Mouse (Mus musculus): ENCODE results near the gene Cfap57. TPM values are rescaled to one million over a fixed set of nuclear protein-coding genes. Genes with fewer than 3 reads are reported as not detected.
"Not testable (repeated sequence)": the region's sequence is repeated elsewhere in the genome, so short reads cannot be mapped to it uniquely, and the experiment has no call there.

Gene Cfap57
- polyA plus RNA-seq, 1 experiment from 2014 or later: 1.5 TPM

GRCm38 (mm10) chr4:118569320-118569719 lies 51.3 kb downstream of the Cfap57 start:
- no peak for ATAC-seq (ENCODE audit: low read depth)
- H3K4me2 ChIP-seq (ENCODE audit: low read depth, low read length): no peak overlapping the region
- no peak overlapping the region for H3K4me3 ChIP-seq (ENCODE audit: low read depth, low read length)
- no peaks in the 10 kb centered on the region for H3K4me1 ChIP-seq (ENCODE audit: control insufficient read depth, insufficient read depth, low read length)
- 77% methylated on average over 23 of the region's 23 CpGs for WGBS
- H3K9ac ChIP-seq (replicated peaks; ENCODE audit: low read depth, low read length): no peak overlapping the region
- H3K27me3 ChIP-seq (ENCODE audit: control insufficient read depth, insufficient read depth, low read length): no peaks in the 10 kb centered on the region
- H3K27ac ChIP-seq (ENCODE audit: low read depth, low read length): no peak overlapping the region
- H3K36me3 ChIP-seq (ENCODE audit: control insufficient read depth, insufficient read depth, low read length): no peaks in the 10 kb centered on the region
- no peaks in the 10 kb centered on the region for H3K9me3 ChIP-seq (ENCODE audit: control insufficient read depth, low read length)

GRCm38 (mm10) chr4:118568709-118569108 lies 51.9 kb downstream of the Cfap57 start:
- no peaks in the 10 kb centered on the region for H3K27me3 ChIP-seq (ENCODE audit: control insufficient read depth, insufficient read depth, low read length)
- no peaks in the 10 kb centered on the region for H3K4me1 ChIP-seq (ENCODE audit: control insufficient read depth, insufficient read depth, low read length)
- 72% methylated on average over 10 of the region's 10 CpGs for WGBS
- no peak overlapping the region for H3K4me2 ChIP-seq (ENCODE audit: low read depth, low read length)
- no peak overlapping the region for H3K27ac ChIP-seq (ENCODE audit: low read depth, low read length)
- no peaks in the 10 kb centered on the region for H3K9me3 ChIP-seq (ENCODE audit: control insufficient read depth, low read length)
- H3K9ac ChIP-seq (replicated peaks; ENCODE audit: low read depth, low read length): no peak overlapping the region
- no peak for ATAC-seq (ENCODE audit: low read depth)
- no peaks in the 10 kb centered on the region for H3K36me3 ChIP-seq (ENCODE audit: control insufficient read depth, insufficient read depth, low read length)
- H3K4me3 ChIP-seq (ENCODE audit: low read depth, low read length): no peak overlapping the region

GRCm38 (mm10) chr4:118566161-118566676 lies 54.4 kb downstream of the Cfap57 start:
- H3K9me3 ChIP-seq (ENCODE audit: control insufficient read depth, low read length): no peaks in the 10 kb centered on the region
- H3K4me2 ChIP-seq (ENCODE audit: low read depth, low read length): no peak overlapping the region
- H3K4me1 ChIP-seq (ENCODE audit: control insufficient read depth, insufficient read depth, low read length): no peaks in the 10 kb centered on the region
- no peak overlapping the region for H3K4me3 ChIP-seq (ENCODE audit: low read depth, low read length)
- no peak overlapping the region for H3K9ac ChIP-seq (replicated peaks; ENCODE audit: low read depth, low read length)
- no peak overlapping the region for H3K27ac ChIP-seq (ENCODE audit: low read depth, low read length)
- WGBS: 40% methylated on average over 7 of the region's 7 CpGs
- ATAC-seq (ENCODE audit: low read depth): no peak
- H3K27me3 ChIP-seq (ENCODE audit: control insufficient read depth, insufficient read depth, low read length): no peaks in the 10 kb centered on the region
- no peaks in the 10 kb centered on the region for H3K36me3 ChIP-seq (ENCODE audit: control insufficient read depth, insufficient read depth, low read length)

GRCm38 (mm10) chr4:118564926-118565279 lies 55.7 kb downstream of the Cfap57 start:
- Histone ChIP-seq H3K27me3 (ENCODE audit: control insufficient read depth, insufficient read depth, low read length) (no peaks in the 10 kb centered on the region), H3K36me3 (ENCODE audit: control insufficient read depth, insufficient read depth, low read length) (no peaks in the 10 kb centered on the region), H3K4me2 (ENCODE audit: low read depth, low read length) (no peak overlapping the region), H3K4me1 (ENCODE audit: control insufficient read depth, insufficient read depth, low read length) (no peaks in the 10 kb centered on the region), H3K4me3 (ENCODE audit: low read depth, low read length) (no peak overlapping the region), H3K27ac (ENCODE audit: low read depth, low read length) (no peak overlapping the region), H3K9ac (replicated peaks; ENCODE audit: low read depth, low read length) (no peak overlapping the region), H3K9me3 (ENCODE audit: control insufficient read depth, low read length) (no peaks in the 10 kb centered on the region)
- 72% methylated on average over 3 of the region's 3 CpGs for WGBS
- ATAC-seq (ENCODE audit: low read depth): no peak

GRCm38 (mm10) chr4:118564062-118564925 lies 56.3 kb downstream of the Cfap57 start:
- 85% methylated on average over 13 of the region's 13 CpGs for WGBS

GRCm38 (mm10) chr4:118553039-118553649 lies 67.4 kb downstream of the Cfap57 start:
- Histone ChIP-seq H3K4me2 (ENCODE audit: low read depth, low read length) (no peak overlapping the region), H3K36me3 (ENCODE audit: control insufficient read depth, insufficient read depth, low read length) (no peaks in the 10 kb centered on the region), H3K9ac (replicated peaks; ENCODE audit: low read depth, low read length) (no peak overlapping the region), H3K27ac (ENCODE audit: low read depth, low read length) (no peak overlapping the region), H3K9me3 (ENCODE audit: control insufficient read depth, low read length) (no peaks in the 10 kb centered on the region), H3K27me3 (ENCODE audit: control insufficient read depth, insufficient read depth, low read length) (no peaks in the 10 kb centered on the region), H3K4me3 (ENCODE audit: low read depth, low read length) (no peak overlapping the region), H3K4me1 (ENCODE audit: control insufficient read depth, insufficient read depth, low read length) (no peaks in the 10 kb centered on the region)
- 84% methylated on average over 3 of the region's 3 CpGs for WGBS
- no peak for ATAC-seq (ENCODE audit: low read depth)

More at GRCm38 (mm10) chr4:118564062-118564925, 56.3 kb downstream of the Cfap57 start:
- no peaks in the 10 kb centered on the region for H3K27me3 ChIP-seq (ENCODE audit: control insufficient read depth, insufficient read depth, low read length)
- no peak overlapping the region for H3K4me2 ChIP-seq (ENCODE audit: low read depth, low read length)
- no peaks in the 10 kb centered on the region for H3K36me3 ChIP-seq (ENCODE audit: control insufficient read depth, insufficient read depth, low read length)
- H3K4me1 ChIP-seq (ENCODE audit: control insufficient read depth, insufficient read depth, low read length): no peaks in the 10 kb centered on the region
- H3K27ac ChIP-seq (ENCODE audit: low read depth, low read length): no peak overlapping the region
- H3K4me3 ChIP-seq (ENCODE audit: low read depth, low read length): no peak overlapping the region
- no peak overlapping the region for H3K9ac ChIP-seq (replicated peaks; ENCODE audit: low read depth, low read length)
- no peaks in the 10 kb centered on the region for H3K9me3 ChIP-seq (ENCODE audit: control insufficient read depth, low read length)
- no peak for ATAC-seq (ENCODE audit: low read depth)

GRCm38 (mm10) chr4:118548130-118548480 lies 72.5 kb downstream of the Cfap57 start:
- H3K27me3 ChIP-seq (ENCODE audit: control insufficient read depth, insufficient read depth, low read length); H3K27ac ChIP-seq (ENCODE audit: low read depth, low read length); H3K4me3 ChIP-seq (ENCODE audit: low read depth, low read length); H3K9me3 ChIP-seq (ENCODE audit: control insufficient read depth, low read length); ATAC-seq (ENCODE audit: low read depth); H3K36me3 ChIP-seq (ENCODE audit: control insufficient read depth, insufficient read depth, low read length); H3K4me2 ChIP-seq (ENCODE audit: low read depth, low read length); H3K9ac ChIP-seq (replicated peaks; ENCODE audit: low read depth, low read length); H3K4me1 ChIP-seq (ENCODE audit: control insufficient read depth, insufficient read depth, low read length): not testable (repeated sequence)
- 88% methylated on average over 10 of the region's 10 CpGs for WGBS

- not testable (repeated sequence) for H3K9me3 ChIP-seq (ENCODE audit: control insufficient read depth, low read length); H3K27me3 ChIP-seq (ENCODE audit: control insufficient read depth, insufficient read depth, low read length); ATAC-seq (ENCODE audit: low read depth); H3K9ac ChIP-seq (replicated peaks; ENCODE audit: low read depth, low read length); H3K4me1 ChIP-seq (ENCODE audit: control insufficient read depth, insufficient read depth, low read length); H3K4me3 ChIP-seq (ENCODE audit: low read depth, low read length); H3K27ac ChIP-seq (ENCODE audit: low read depth, low read length); H3K4me2 ChIP-seq (ENCODE audit: low read depth, low read length); H3K36me3 ChIP-seq (ENCODE audit: control insufficient read depth, insufficient read depth, low read length)
- WGBS: 91% methylated on average over 22 of the region's 23 CpGs
These were observed 73.0 kb downstream of the Cfap57 start for GRCm38 (mm10) chr4:118547424-118548129.
